Mouse (Mus musculus) heart, embryonic 13.5 days (tissue): ENCODE measurements around the gene Gm20715. TPM values are rescaled to one million over a fixed set of nuclear protein-coding genes. Genes with fewer than 3 reads are reported as not detected.
"Not testable (repeated sequence)": the region's sequence is repeated elsewhere in the genome, so short reads cannot be mapped to it uniquely, and the experiment has no call there.

Source experiments
- ATAC-seq: fragments of 200-750 bp; cut with Nextera tagmentation; 2 replicates; pipeline ENCODE4 v1.8.0; 2017; ENCODE audit warnings: moderate TSS enrichment; ENCODE audit not compliant: insufficient number of reproducible peaks, low FRiP score, low TSS enrichment; ENCODE audit errors: extremely low read depth
- H3K27ac ChIP-seq: fragments of 300-500 bp; sonication (generic); replicated peaks from 2 replicates; pipeline ENCODE4 v1.5.1; 2015; ENCODE audit warnings: moderate library complexity, mild to moderate bottlenecking, inconsistent platforms
- H3K27me3 ChIP-seq: fragments of 300-500 bp; sonication (generic); replicated peaks from 2 replicates; pipeline ENCODE4 v1.6.1; 2015; ENCODE audit warnings: mild to moderate bottlenecking, inconsistent platforms
- H3K36me3 ChIP-seq: fragments of 300-500 bp; sonication (generic); 2 replicates; pipeline ENCODE4 v1.6.1; 2015; ENCODE audit warnings: mild to moderate bottlenecking, inconsistent platforms
- H3K4me1 ChIP-seq: fragments of 300-500 bp; sonication (generic); 2 replicates; pipeline ENCODE4 v1.6.1; 2015; ENCODE audit warnings: inconsistent platforms
- H3K4me2 ChIP-seq: fragments of 300-500 bp; sonication (generic); 2 replicates; pipeline ENCODE4 v1.6.1; 2015; ENCODE audit warnings: inconsistent platforms, mild to moderate bottlenecking, moderate library complexity
- H3K4me3 ChIP-seq: fragments of 300-500 bp; sonication (generic); 2 replicates; pipeline ENCODE4 v1.5.1; 2015; ENCODE audit warnings: moderate library complexity, mild to moderate bottlenecking, inconsistent platforms
- H3K9ac ChIP-seq: fragments of 300-500 bp; sonication (generic); 2 replicates; pipeline ENCODE4 v1.6.1; 2015; ENCODE audit warnings: inconsistent platforms, mild to moderate bottlenecking, moderate library complexity
- H3K9me3 ChIP-seq: fragments of 300-500 bp; sonication (generic); 2 replicates; pipeline ENCODE4 v1.6.1; 2016; ENCODE audit warnings: inconsistent platforms
- WGBS: fragments of 180-500 bp; shearing (Covaris S2); methylation state at CpG from one replicate; pipeline ENCODE4 v1.1.7; 2015; ENCODE audit warnings: mixed read lengths; 5-methylcytosine and 5-hydroxymethylcytosine counted together
- polyA plus RNA-seq: library from polyadenylated mRNA; unstranded; fragments of >200 nt; fragmentation: Nextera tagmentation; extraction: Ambion mirVana; gene quantifications from 2 replicates; pipeline ENCODE4 v1.2.1, GENCODE M21; 2015

The Gm20715 gene
- polyA plus RNA-seq, 1 experiment from 2014 or later = not detected

DNA sequence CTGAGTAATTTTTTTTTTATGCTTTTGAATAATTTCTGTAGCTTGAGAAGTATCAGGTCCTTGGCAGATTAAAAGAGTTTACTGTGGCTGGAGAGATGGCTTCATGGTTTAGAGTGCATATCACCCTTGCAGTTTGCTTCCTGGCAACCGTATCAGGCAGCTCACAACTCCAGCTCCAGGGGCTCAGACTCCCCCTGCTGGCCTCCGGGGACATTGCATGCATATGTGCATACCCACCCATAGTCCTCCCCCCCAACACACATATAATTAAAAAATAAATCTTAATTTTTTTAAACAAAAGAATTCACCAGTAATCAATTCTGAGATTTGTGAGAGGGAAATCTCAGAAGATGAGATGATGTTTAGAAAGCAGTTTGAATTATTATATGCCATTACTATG, 20.3 kb downstream of the Gm20715 start:
- Histone ChIP-seq H3K4me2 (no peak overlapping the region), H3K9ac (no peak overlapping the region), H3K36me3 (no peaks in the 10 kb centered on the region), H3K27ac (no peak overlapping the region), H3K4me1 (no peaks in the 10 kb centered on the region), H3K4me3 (no peak overlapping the region), H3K27me3 (no peaks in the 10 kb centered on the region), H3K9me3 (peaks cover 5% of the 10 kb centered on the region)
- ATAC-seq = no peak
- 40% methylated on average over 2 of the region's 2 CpGs for WGBS

DNA sequence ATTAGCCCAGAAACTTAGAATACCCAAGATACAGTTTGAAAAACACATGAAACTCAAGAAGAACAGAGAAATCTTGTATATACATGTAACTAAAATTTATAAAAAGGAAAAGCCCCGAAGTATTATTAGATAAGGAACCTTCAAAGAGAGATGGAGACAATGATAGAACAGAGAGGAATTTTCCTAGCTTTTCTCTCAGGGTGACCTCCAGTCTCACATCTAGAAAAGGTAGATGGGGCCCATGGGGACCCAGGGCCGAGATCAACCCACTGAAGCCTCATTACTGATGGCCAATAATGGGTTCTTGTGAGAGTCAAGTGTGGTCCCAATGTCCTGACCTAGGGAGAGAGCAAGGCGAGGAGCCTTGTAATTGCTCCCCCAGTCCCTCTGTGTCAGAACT, 28.3 kb downstream of the Gm20715 start, which contains the start of gene Olfr1344:
Gene Olfr1344 (plus strand): TSS at position 301 of the 400 bp plus-strand sequence.
- no peaks in the 10 kb centered on the region for H3K27me3 ChIP-seq
- WGBS = 60% methylated on average over 3 of the region's 3 CpGs

DNA sequence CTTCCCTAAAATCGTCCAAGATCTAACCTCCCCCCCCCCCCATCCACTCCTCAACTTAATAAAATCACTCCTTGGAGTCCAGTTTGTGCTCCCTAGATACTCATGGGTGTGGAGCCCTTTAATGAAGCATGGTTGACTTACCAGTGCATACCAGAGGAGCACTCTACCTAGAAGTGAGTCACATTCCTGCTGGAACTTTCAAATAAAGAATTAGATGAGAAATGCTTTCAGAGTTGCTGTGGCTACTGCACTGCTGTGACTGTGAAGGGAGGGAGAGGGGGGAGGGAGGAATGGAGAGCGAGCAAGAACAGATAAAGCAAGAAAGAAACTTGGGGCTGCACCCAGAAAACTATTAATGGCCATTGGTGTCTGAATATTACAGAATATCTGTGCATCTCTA, 31.1 kb downstream of the Gm20715 start:
- H3K27me3 ChIP-seq = no peaks in the 10 kb centered on the region
- WGBS = 42% methylated on average over 2 of the region's 2 CpGs

More for the DNA sequence above, 28.3 kb downstream of the Gm20715 start, which contains the start of gene Olfr1344:
- no peak within 1 kb of the TSS for H3K4me3 ChIP-seq
- H3K36me3 ChIP-seq = no peaks in the 10 kb centered on the region
- no peak for ATAC-seq
- H3K4me2 ChIP-seq = no peak within 1 kb of the TSS
- no peaks in the 10 kb centered on the region for H3K4me1 ChIP-seq
- no peaks in the 10 kb centered on the region; the same call in 1 of the 2 replicates for H3K9me3 ChIP-seq
- H3K9ac ChIP-seq = no peak within 1 kb of the TSS
- no peak within 1 kb of the TSS for H3K27ac ChIP-seq

DNA sequence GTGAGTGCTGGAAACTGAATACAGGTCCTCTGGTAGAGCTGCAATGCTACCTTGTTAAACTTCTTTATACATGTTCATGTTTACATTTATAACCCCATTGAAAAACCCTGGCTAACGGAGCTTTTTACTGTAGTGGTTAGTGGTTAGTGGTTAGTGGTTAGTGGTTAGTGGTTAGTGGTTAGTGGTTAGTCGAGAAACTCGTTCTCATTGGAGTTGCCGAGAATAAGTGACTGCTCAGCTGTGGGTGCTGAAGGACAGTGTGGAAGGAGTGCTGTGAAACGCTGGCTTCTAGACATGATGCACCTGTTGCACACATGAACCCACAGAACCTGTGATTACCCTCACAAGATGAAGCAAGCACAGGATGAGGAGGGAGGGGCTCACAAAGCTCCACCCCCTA, 37.7 kb downstream of the Gm20715 start:
- Histone ChIP-seq H3K27ac (no peak overlapping the region), H3K4me1 (no peaks in the 10 kb centered on the region), H3K4me3 (no peak overlapping the region), H3K27me3 (no peaks in the 10 kb centered on the region), H3K36me3 (no peaks in the 10 kb centered on the region), H3K9me3 (peaks cover 20% of the 10 kb centered on the region), H3K9ac (no peak overlapping the region), H3K4me2 (no peak overlapping the region)
- ATAC-seq = no peak
- WGBS = 81% methylated on average over 5 of the region's 5 CpGs

More for the DNA sequence above, 31.1 kb downstream of the Gm20715 start:
- Histone ChIP-seq H3K36me3 (no peaks in the 10 kb centered on the region), H3K27ac (no peak overlapping the region), H3K9me3 (no peaks in the 10 kb centered on the region; the same call in 1 of the 2 replicates), H3K9ac (no peak overlapping the region), H3K4me1 (no peaks in the 10 kb centered on the region), H3K4me3 (no peak overlapping the region), H3K4me2 (no peak overlapping the region)
- no peak for ATAC-seq

DNA sequence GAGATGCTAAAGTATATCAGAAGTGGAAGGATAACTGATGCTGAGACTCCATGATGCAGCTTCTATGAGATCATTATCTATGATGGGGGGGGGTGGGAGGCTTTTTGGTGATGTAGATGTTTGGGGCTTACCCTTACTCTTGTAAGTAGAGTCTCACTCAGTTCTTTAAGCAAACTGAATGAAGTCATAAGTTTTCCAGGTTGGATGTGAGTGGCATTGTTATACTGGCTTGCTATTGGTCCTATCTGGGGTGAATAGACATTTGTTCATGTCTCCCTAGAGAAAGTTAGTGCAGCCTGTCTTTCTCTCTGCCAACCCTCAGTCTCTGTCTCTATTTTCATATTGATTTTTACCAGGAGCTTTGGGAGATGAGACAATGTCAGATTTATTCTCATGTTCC, 45.8 kb downstream of the Gm20715 start, which contains the start of gene Olfr1336:
Gene Olfr1336 (plus strand): TSS at position 301 of the 400 bp plus-strand sequence.
- Histone ChIP-seq H3K27me3 (no peaks in the 10 kb centered on the region), H3K9ac (no peak within 1 kb of the TSS), H3K4me3 (no peak within 1 kb of the TSS), H3K27ac (no peak within 1 kb of the TSS), H3K36me3 (no peaks in the 10 kb centered on the region), H3K4me2 (no peak within 1 kb of the TSS), H3K9me3 (peaks cover 19% of the 10 kb centered on the region), H3K4me1 (no peaks in the 10 kb centered on the region)
- no peak for ATAC-seq

DNA sequence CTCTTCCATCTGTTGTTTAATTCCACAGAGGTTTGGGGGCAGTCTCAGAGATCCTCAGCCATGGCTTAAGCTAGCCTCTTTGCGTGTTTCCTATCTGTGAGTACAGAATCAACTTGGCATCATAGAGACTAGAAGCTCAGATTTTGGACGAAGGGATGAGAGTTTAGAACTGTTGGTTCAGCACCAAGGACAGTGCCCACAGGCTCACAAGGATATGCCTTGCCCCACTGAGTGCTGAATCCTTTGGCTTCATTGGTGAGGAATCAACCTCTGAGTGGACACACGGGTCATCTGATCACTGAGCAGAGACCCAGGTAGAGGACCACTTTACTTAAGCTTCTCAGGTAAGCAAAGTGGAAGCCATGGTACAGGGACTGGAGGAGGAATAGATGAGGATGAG, 46.3 kb downstream of the Gm20715 start:
- WGBS = 37% methylated on average over 3 of the region's 3 CpGs
- Histone ChIP-seq H3K4me2 (no peak overlapping the region), H3K9me3 (peaks cover 17% of the 10 kb centered on the region), H3K4me3 (no peak overlapping the region), H3K9ac (no peak overlapping the region), H3K27ac (no peak overlapping the region), H3K27me3 (no peaks in the 10 kb centered on the region), H3K36me3 (no peaks in the 10 kb centered on the region), H3K4me1 (no peaks in the 10 kb centered on the region)
- ATAC-seq = no peak

DNA sequence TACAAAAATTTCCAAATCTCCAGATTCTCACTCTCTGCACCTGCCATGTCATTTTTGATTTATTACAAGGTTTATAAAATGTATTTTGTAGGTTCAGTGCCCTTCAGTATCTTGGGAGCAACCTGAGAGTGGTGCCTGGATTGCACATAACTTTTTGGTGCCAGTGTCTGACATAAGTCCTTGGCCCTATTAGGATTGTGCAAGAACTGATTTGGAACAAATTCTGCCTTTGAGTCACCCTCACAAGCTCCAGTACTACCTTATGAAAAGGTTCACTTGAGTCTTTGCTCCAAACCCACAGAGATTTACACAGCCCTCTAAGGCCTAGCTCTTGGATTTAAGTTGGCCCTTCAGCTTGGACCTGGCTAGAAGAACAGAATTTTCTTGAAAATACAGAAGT, 56.9 kb downstream of the Gm20715 start, which contains the start of gene Olfr1346:
Gene Olfr1346 (plus strand): TSS at position 151 of the 400 bp plus-strand sequence.
- Histone ChIP-seq H3K27ac (no peak within 1 kb of the TSS), H3K9me3 (0 out of 2 replicates have a peak, but pooled peaks cover 8% of the 10 kb centered on the region), H3K27me3 (no peaks in the 10 kb centered on the region), H3K4me3 (no peak within 1 kb of the TSS), H3K4me2 (no peak within 1 kb of the TSS), H3K9ac (no peak within 1 kb of the TSS), H3K4me1 (no peaks in the 10 kb centered on the region), H3K36me3 (no peaks in the 10 kb centered on the region)
- no peak for ATAC-seq

DNA sequence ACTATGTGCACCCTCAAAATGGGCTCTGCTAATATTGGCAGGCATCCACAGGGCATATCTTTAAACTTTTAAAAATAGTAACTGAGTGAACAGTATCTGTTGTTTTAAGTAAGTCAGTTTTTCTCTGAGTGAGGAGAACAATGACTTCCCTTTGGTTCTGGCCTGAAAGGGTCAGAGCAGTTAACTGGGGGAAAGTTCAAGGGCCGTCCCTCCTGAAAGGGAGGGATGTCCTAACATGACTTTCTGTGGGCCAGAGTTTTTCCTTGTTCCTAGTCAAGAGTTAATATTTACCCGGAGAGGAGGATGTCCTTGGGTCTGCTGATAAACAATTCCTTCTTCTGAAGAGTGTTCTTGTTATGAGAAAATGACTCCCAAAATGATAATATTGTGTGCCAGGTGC, 67.6 kb downstream of the Gm20715 start:
- not testable (repeated sequence) for H3K4me2 ChIP-seq, H3K4me3 ChIP-seq, H3K27me3 ChIP-seq, ATAC-seq, H3K27ac ChIP-seq, H3K36me3 ChIP-seq, H3K4me1 ChIP-seq, H3K9ac ChIP-seq
- 66% methylated on average over 2 of the region's 2 CpGs for whole genome bisulfite sequencing
- peaks cover 12% of the 10 kb centered on the region for H3K9me3 ChIP-seq

DNA sequence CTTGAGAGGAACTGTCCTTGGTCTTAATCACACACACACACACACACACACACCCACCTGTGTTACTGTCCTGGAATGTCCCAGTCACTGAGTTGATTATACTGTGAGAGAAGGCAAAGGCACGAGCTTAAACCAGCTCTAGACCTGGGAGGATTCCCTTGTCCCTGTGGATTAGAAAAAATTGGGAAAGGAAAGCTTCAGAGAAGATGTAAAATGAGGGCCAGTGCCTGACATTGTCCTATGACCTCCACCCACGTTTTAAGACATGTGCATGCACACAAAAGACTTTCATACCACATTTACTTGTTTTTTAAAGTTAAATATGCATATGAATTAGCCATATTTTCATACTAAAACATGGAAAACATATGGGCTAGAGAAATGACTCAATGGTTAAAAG, 76.8 kb downstream of the Gm20715 start, which contains the start of gene Olfr5:
Gene Olfr5 (minus strand): TSS at position 101 of the 400 bp plus-strand sequence.
- Histone ChIP-seq H3K9me3 (peaks cover 28% of the 10 kb centered on the region), H3K4me1 (no peaks in the 10 kb centered on the region), H3K27ac (no peak within 1 kb of the TSS), H3K4me3 (no peak within 1 kb of the TSS), H3K9ac (no peak within 1 kb of the TSS), H3K27me3 (no peaks in the 10 kb centered on the region), H3K36me3 (no peaks in the 10 kb centered on the region), H3K4me2 (no peak within 1 kb of the TSS)
- WGBS = 14% methylated on average over 2 of the region's 2 CpGs
- no peak for ATAC-seq

Other genes with a start within 250 kb of the Gm20715 start
- gene Zfp444, start 238.1 kb upstream of the Gm20715 start, polyA plus RNA-seq = 26.8 and 34.0 TPM in 2 replicates
- gene Galp, start 213.2 kb upstream of the Gm20715 start, polyA plus RNA-seq = not detected in 2 replicates
- not detected in 2 replicates for gene Zscan5b, start 188.0 kb upstream of the Gm20715 start, polyA plus RNA-seq
- gene Epp13, start 157.6 kb upstream of the Gm20715 start, polyA plus RNA-seq = not detected in 2 replicates
- 3.6 and 4.2 TPM in 2 replicates for gene Zfp667, start 123.7 kb upstream of the Gm20715 start, polyA plus RNA-seq
- gene Zfp583, start 79.0 kb upstream of the Gm20715 start, polyA plus RNA-seq = 2.7 and 4.6 TPM in 2 replicates
- 1.0 and 1.2 TPM in 2 replicates for gene Gm3854, start 66.5 kb upstream of the Gm20715 start, polyA plus RNA-seq
- gene Zfp78, start 47.0 kb upstream of the Gm20715 start, polyA plus RNA-seq = 1.1 TPM in 2 replicates
- gene Zfp28, start 27.0 kb upstream of the Gm20715 start, polyA plus RNA-seq = 7.0 and 7.4 TPM in 2 replicates
- gene Smim17, start 11.6 kb upstream of the Gm20715 start, polyA plus RNA-seq = not detected in 2 replicates
- not detected in 2 replicates for gene Olfr1344, start 28.4 kb downstream of the Gm20715 start, polyA plus RNA-seq
- not detected in 2 replicates for gene Olfr1336, start 45.9 kb downstream of the Gm20715 start, polyA plus RNA-seq
- gene Olfr1346, start 56.8 kb downstream of the Gm20715 start, polyA plus RNA-seq = not detected in 2 replicates
- gene Olfr5, start 76.7 kb downstream of the Gm20715 start, polyA plus RNA-seq = not detected in 2 replicates
- not detected in 2 replicates for gene Olfr1347, start 89.5 kb downstream of the Gm20715 start, polyA plus RNA-seq
- gene Olfr1348, start 98.5 kb downstream of the Gm20715 start, polyA plus RNA-seq = not detected in 2 replicates
- gene Olfr1349, start 112.7 kb downstream of the Gm20715 start, polyA plus RNA-seq = not detected in 2 replicates
- gene Olfr1350, start 154.6 kb downstream of the Gm20715 start, polyA plus RNA-seq = not detected in 2 replicates